Mouse (Mus musculus) brain, embryonic 14.5 days (tissue): ENCODE measurements around the gene Plxdc2.

Experiments
- CTCF ChIP-seq: fragments of 200-500 bp; IDR thresholded peaks from 2 replicates; pipeline ENCODE4 v1.5.1; 2012; ENCODE audit warnings: inconsistent platforms, mild to moderate bottlenecking, moderate library complexity, borderline replicate concordance; ENCODE audit not compliant: insufficient read depth, insufficient read length; ENCODE audit errors: extremely low read depth
- POLR2A ChIP-seq: fragments of 200-500 bp; IDR thresholded peaks from 2 replicates; pipeline ENCODE4 v1.6.1; 2012; ENCODE audit warnings: mild to moderate bottlenecking, inconsistent platforms, borderline replicate concordance; ENCODE audit not compliant: poor library complexity, insufficient read depth, insufficient read length, severe bottlenecking; ENCODE audit errors: extremely low read depth

- TF ChIP-seq POLR2A (no peak), CTCF (no peak)
Measured at GRCm38 (mm10) chr2:16738241-16738640, 382.1 kb downstream of the Plxdc2 start.
